Mouse (Mus musculus): ENCODE data around the gene Ppan. TPM values are rescaled to one million over a fixed set of nuclear protein-coding genes. Genes with fewer than 3 reads are reported as not detected.

The Ppan gene
- total and polyA plus RNA-seq, 3 experiments = 5.9 to 18.8 (median 6.7) TPM

DNA sequence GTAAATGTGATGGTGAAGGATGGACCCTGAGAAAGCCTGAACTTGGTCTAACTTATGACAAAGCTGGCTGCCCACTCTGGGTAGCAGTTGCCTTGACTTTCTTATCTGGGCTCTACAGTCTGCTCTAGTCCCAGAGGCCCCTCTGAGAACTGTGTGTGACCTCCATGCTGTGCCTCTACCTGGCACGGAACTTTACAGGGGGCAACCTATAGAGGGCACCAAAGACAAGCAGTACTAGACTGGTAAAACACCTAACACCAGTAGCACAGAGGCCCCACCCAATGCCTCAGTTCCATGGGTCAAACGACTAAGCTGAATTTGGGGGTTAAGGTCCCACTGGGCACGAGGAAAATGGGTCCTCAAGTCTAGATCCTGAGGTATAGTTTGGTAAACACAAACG, 28.2 kb downstream of the Ppan start:
- Histone ChIP-seq H3K27ac (no peak overlapping the region), H3K36me3 (ENCODE audit: control insufficient read depth, insufficient read depth, low read length) (no peaks in the 10 kb centered on the region), H3K27me3 (ENCODE audit: control insufficient read depth, insufficient read depth, low read length) (no peaks in the 10 kb centered on the region), H3K4me1 (ENCODE audit: control insufficient read depth, insufficient read depth, low read length) (no peaks in the 10 kb centered on the region), H3K79me2 (replicated peaks; ENCODE audit: control insufficient read depth, insufficient read depth, low read length) (no peaks in the 10 kb centered on the region), H3K9ac (ENCODE audit: low read depth, low read length) (no peak overlapping the region), H3K4me3 (no peak overlapping the region)
- DNase-seq = no peak
- intact Hi-C loops (cut with DNase I) = loop anchor here (1.0 kb wide), 1 partner anchor 81 kb away; no protein-coding TSS in a partner anchor
- WGBS = 77% methylated on average over 4 of the region's 4 CpGs
- TF ChIP-seq CTCF (IDR thresholded peaks at IDR 0.05) (peak; percentile 71), EP300 (IDR thresholded peaks at IDR 0.05; ENCODE audit: insufficient read depth, low read depth, low read length) (no peak), POLR2A (IDR thresholded peaks at IDR 0.05; ENCODE audit: insufficient read depth, low read depth, low read length) (no peak)

GRCm38 (mm10) chr9:20923258-20923657, 35.3 kb downstream of the Ppan start:
- intact Hi-C loops (cut with DNase I) = no loop called here
- DNase-seq = no peak
- WGBS = 86% methylated on average over 3 of the region's 3 CpGs
- TF ChIP-seq CTCF (IDR thresholded peaks at IDR 0.05) = no peak
- TF ChIP-seq EP300 (IDR thresholded peaks at IDR 0.05; ENCODE audit: insufficient read depth, low read depth, low read length) = no peak
- TF ChIP-seq POLR2A (IDR thresholded peaks at IDR 0.05; ENCODE audit: insufficient read depth, low read depth, low read length) = no peak
- Histone ChIP-seq H3K4me3 (no peak overlapping the region), H3K36me3 (ENCODE audit: control insufficient read depth, insufficient read depth, low read length) (no peaks in the 10 kb centered on the region), H3K27ac (no peak overlapping the region), H3K79me2 (replicated peaks; ENCODE audit: control insufficient read depth, insufficient read depth, low read length) (no peaks in the 10 kb centered on the region), H3K9ac (ENCODE audit: low read depth, low read length) (no peak overlapping the region), H3K4me1 (ENCODE audit: control insufficient read depth, insufficient read depth, low read length) (no peaks in the 10 kb centered on the region), H3K27me3 (ENCODE audit: control insufficient read depth, insufficient read depth, low read length) (no peaks in the 10 kb centered on the region)

Small RNAs within 50 kb of the gene (microRNA-seq; reads per million reads assigned to microRNA genes)
- gene Mir7081 = 0 to 0.77 reads per million in 2 experiments

Other genes with a start within 250 kb of the Ppan start
- gene Ubl5, start 245.3 kb upstream of the Ppan start, total RNA-seq (2021) = 100 to 1,000 TPM; 233 to 269 TPM
- gene Ubl5, start 245.3 kb upstream of the Ppan start, polyA plus RNA-seq (2012; rRNA removed) = 275 and 362 TPM in 2 replicates
- gene Fbxl12, start 243.4 kb upstream of the Ppan start, total RNA-seq (2021) = 10 to 100 TPM in 1 of 2 experiments, 1 to 10 TPM in 1; 8.8 to 10.3 TPM
- 16.6 and 17.9 TPM in 2 replicates for gene Fbxl12, start 243.4 kb upstream of the Ppan start, polyA plus RNA-seq (2012; rRNA removed)
- gene Pin1, start 236.1 kb upstream of the Ppan start, total RNA-seq (2021) = 10 to 100 TPM; 17.8 to 18.6 TPM
- 18.8 and 20.8 TPM in 2 replicates for gene Pin1, start 236.1 kb upstream of the Ppan start, polyA plus RNA-seq (2012; rRNA removed)
- under 1 TPM in 1 of 2 experiments, not detected in 1; 0.13 TPM for gene Olfm2, start 141.8 kb upstream of the Ppan start, total RNA-seq (2021)
- 0.31 and 0.38 TPM in 2 replicates for gene Olfm2, start 141.8 kb upstream of the Ppan start, polyA plus RNA-seq (2012; rRNA removed)
- gene Col5a3, start 73.1 kb upstream of the Ppan start, total RNA-seq (2021) = 10 to 100 TPM in 1 of 2 experiments, 1 to 10 TPM in 1; 7.0 to 19.7 TPM
- gene Col5a3, start 73.1 kb upstream of the Ppan start, polyA plus RNA-seq (2012; rRNA removed) = 11.6 and 13.5 TPM in 2 replicates
- not detected for gene Rdh8, start 69.7 kb upstream of the Ppan start, total RNA-seq (2021)
- not detected in 2 replicates for gene Rdh8, start 69.7 kb upstream of the Ppan start, polyA plus RNA-seq (2012; rRNA removed)
- 1 to 10 TPM; 3.9 to 4.3 TPM for gene A230050P20Rik, start 19.5 kb upstream of the Ppan start, total RNA-seq (2021)
- gene A230050P20Rik, start 19.5 kb upstream of the Ppan start, polyA plus RNA-seq (2012; rRNA removed) = 16.4 and 21.2 TPM in 2 replicates
- gene Angptl6, start 8.4 kb upstream of the Ppan start, total RNA-seq (2021) = 1 to 10 TPM; 3.9 to 4.0 TPM
- gene Angptl6, start 8.4 kb upstream of the Ppan start, polyA plus RNA-seq (2012; rRNA removed) = 4.0 and 5.4 TPM in 2 replicates
- gene Eif3g, start 10.4 kb downstream of the Ppan start, total RNA-seq (2021) = 100 to 1,000 TPM; 101 to 113 TPM
- gene Eif3g, start 10.4 kb downstream of the Ppan start, polyA plus RNA-seq (2012; rRNA removed) = 69.6 and 69.9 TPM in 2 replicates
- gene Dnmt1, start 71.7 kb downstream of the Ppan start, total RNA-seq (2021) = 10 to 100 TPM; 11.1 to 11.6 TPM
- gene Dnmt1, start 71.7 kb downstream of the Ppan start, polyA plus RNA-seq (2012; rRNA removed) = 9.1 and 11.7 TPM in 2 replicates
- gene S1pr2, start 88.6 kb downstream of the Ppan start, total RNA-seq (2021) = 1 to 10 TPM; 2.8 to 3.2 TPM
- 4.2 and 6.1 TPM in 2 replicates for gene S1pr2, start 88.6 kb downstream of the Ppan start, polyA plus RNA-seq (2012; rRNA removed)
- gene Mrpl4, start 114.6 kb downstream of the Ppan start, total RNA-seq (2021) = 100 to 1,000 TPM; 124 to 130 TPM
- 173 and 226 TPM in 2 replicates for gene Mrpl4, start 114.6 kb downstream of the Ppan start, polyA plus RNA-seq (2012; rRNA removed)
- 1 to 10 TPM; 7.6 to 9.2 TPM for gene Icam1, start 127.8 kb downstream of the Ppan start, total RNA-seq (2021)
- gene Icam1, start 127.8 kb downstream of the Ppan start, polyA plus RNA-seq (2012; rRNA removed) = 12.4 and 15.3 TPM in 2 replicates
- 1 to 10 TPM in 1 of 2 experiments, under 1 TPM in 1; 0.84 to 1.0 TPM for gene Icam4, start 141.2 kb downstream of the Ppan start, total RNA-seq (2021)
- gene Icam4, start 141.2 kb downstream of the Ppan start, polyA plus RNA-seq (2012; rRNA removed) = 0.70 and 1.4 TPM in 2 replicates
- not detected for gene Icam5, start 143.9 kb downstream of the Ppan start, total RNA-seq (2021)
- gene Icam5, start 143.9 kb downstream of the Ppan start, polyA plus RNA-seq (2012; rRNA removed) = 0.06 and 0.08 TPM in 2 replicates
- gene Zglp1, start 178.9 kb downstream of the Ppan start, total RNA-seq (2021) = not detected
- gene Zglp1, start 178.9 kb downstream of the Ppan start, polyA plus RNA-seq (2012; rRNA removed) = not detected in 2 replicates
- under 1 TPM in 1 of 2 experiments, not detected in 1; 0.30 TPM for gene Gm49373, start 184.9 kb downstream of the Ppan start, total RNA-seq (2021)
- 0.27 and 0.32 TPM in 2 replicates for gene Gm49373, start 184.9 kb downstream of the Ppan start, polyA plus RNA-seq (2012; rRNA removed)
- gene Fdx1l, start 185.4 kb downstream of the Ppan start, total RNA-seq (2021) = 10 to 100 TPM; 35.8 to 41.4 TPM
- 48.3 and 51.1 TPM in 2 replicates for gene Fdx1l, start 185.4 kb downstream of the Ppan start, polyA plus RNA-seq (2012; rRNA removed)
- under 1 TPM; 0.31 to 0.34 TPM for gene Gm38431, start 203.8 kb downstream of the Ppan start, total RNA-seq (2021)
- 2.0 and 2.3 TPM in 2 replicates for gene Gm38431, start 203.8 kb downstream of the Ppan start, polyA plus RNA-seq (2012; rRNA removed)
- gene Raver1, start 203.8 kb downstream of the Ppan start, total RNA-seq (2021) = 10 to 100 TPM; 26.3 to 27.9 TPM
- 27.4 and 29.1 TPM in 2 replicates for gene Raver1, start 203.8 kb downstream of the Ppan start, polyA plus RNA-seq (2012; rRNA removed)
- gene Tyk2, start 243.1 kb downstream of the Ppan start, total RNA-seq (2021) = 1 to 10 TPM; 7.3 to 8.1 TPM
- 13.5 and 13.7 TPM in 2 replicates for gene Tyk2, start 243.1 kb downstream of the Ppan start, polyA plus RNA-seq (2012; rRNA removed)

Measured in heart, adult 2 months (tissue).